In genomic region chr1:64736681-64737501, GRCm38 (mm10) we compare ENCODE assay signal across 7 mouse cellular contexts. TPM values are rescaled to one million over a fixed set of nuclear protein-coding genes. Genes with fewer than 3 reads are reported as not detected.
DNase-seq lines count a peak whose midpoint lies in the region; ATAC-seq and TF ChIP-seq lines count a peak whose summit lies in the region.

No protein-coding gene starts in this region.

- peak overlapping the region; percentile 90 for H3K4me3 ChIP-seq in thymus, adult 2 months (ENCODE audit: control insufficient read depth, insufficient read depth, low read length)
- H3K4me3 ChIP-seq in embryonic fibroblast, embryonic 13.5 days (ENCODE audit: insufficient read depth, low read length) = peak overlapping the region; percentile 85
- peak overlapping the region; percentile 63 for H3K4me3 ChIP-seq in hindbrain, postnatal 0 days (ENCODE audit: low read length)
- peak overlapping the region; percentile 58 for H3K4me3 ChIP-seq in midbrain, embryonic 11.5 days (ENCODE audit: low read depth, low read length)

- H3K4me1 ChIP-seq in thymus, adult 2 months (replicated peaks; ENCODE audit: control insufficient read depth, insufficient read depth, low read length) = peaks cover 23% of the 10 kb centered on the region
- H3K4me1 ChIP-seq in embryonic fibroblast, embryonic 13.5 days (ENCODE audit: control insufficient read depth, insufficient read depth, low read length) = 0 out of 2 replicates have a peak, but pooled peaks cover 10% of the 10 kb centered on the region
- no peaks in the 10 kb centered on the region; the same call in 1 of the 2 replicates for H3K4me1 ChIP-seq in hindbrain, postnatal 0 days (ENCODE audit: insufficient read depth, low read length)
- H3K4me1 ChIP-seq in midbrain, embryonic 11.5 days (ENCODE audit: control insufficient read depth, insufficient read depth, low read length) = peaks cover 28% of the 10 kb centered on the region

- no peak for TF ChIP-seq POLR2A in thymus, adult 2 months (IDR thresholded peaks at IDR 0.05; ENCODE audit: control insufficient read depth, extremely low read depth, insufficient read depth, low read length, poor library complexity)
- no peak for TF ChIP-seq POLR2A in embryonic fibroblast, embryonic 13.5 days (IDR thresholded peaks at IDR 0.05; ENCODE audit: low read depth, low read length)

- no peak overlapping the region for H3K27ac ChIP-seq in thymus, adult 2 months (ENCODE audit: control insufficient read depth, insufficient read depth, low read length)
- peak overlapping the region; percentile 44 for H3K27ac ChIP-seq in embryonic fibroblast, embryonic 13.5 days (ENCODE audit: insufficient read depth, low read length)
- H3K27ac ChIP-seq in hindbrain, postnatal 0 days = peak overlapping the region; percentile 29; the same call in 1 of the 2 replicates
- no peak overlapping the region for H3K27ac ChIP-seq in midbrain, embryonic 11.5 days (ENCODE audit: low read depth, low read length)

- H3K9ac ChIP-seq in hindbrain, postnatal 0 days (replicated peaks; ENCODE audit: low read length) = peak overlapping the region; percentile 48
- peak overlapping the region; percentile 55 for H3K9ac ChIP-seq in midbrain, embryonic 11.5 days (ENCODE audit: low read length)

- no peaks in the 10 kb centered on the region for H3K36me3 ChIP-seq in thymus, adult 2 months (ENCODE audit: control insufficient read depth, insufficient read depth, low read length)
- H3K36me3 ChIP-seq in hindbrain, postnatal 0 days (ENCODE audit: insufficient read depth, low read length) = no peaks in the 10 kb centered on the region
- no peaks in the 10 kb centered on the region for H3K36me3 ChIP-seq in midbrain, embryonic 11.5 days (ENCODE audit: control insufficient read depth, insufficient read depth, low read length)

- DNase-seq in thymus, adult 2 months = no peak
- no peak for DNase-seq in thymus, postnatal 4 days
- peak; percentile 7 to 15 for DNase-seq in adrenal gland, postnatal 4 days (ENCODE audit: low spot score in 2 of 2)
- peak; percentile 34 for DNase-seq in hindbrain, postnatal 0 days (ENCODE audit: low spot score)
- DNase-seq in midbrain, embryonic 11.5 days (ENCODE audit: low spot score, missing footprints) = peak; percentile 96
- no peak for DNase-seq in frontal cortex, postnatal 36 days (ENCODE audit: low spot score in 2 of 2)

- no peaks in the 10 kb centered on the region for H3K27me3 ChIP-seq in thymus, adult 2 months (ENCODE audit: control insufficient read depth, insufficient read depth, low read length)
- H3K27me3 ChIP-seq in hindbrain, postnatal 0 days (ENCODE audit: insufficient read depth, low read length) = peaks cover 24% of the 10 kb centered on the region; the same call in 1 of the 2 replicates
- H3K27me3 ChIP-seq in midbrain, embryonic 11.5 days (ENCODE audit: control insufficient read depth, insufficient read depth, low read length) = peaks cover 38% of the 10 kb centered on the region

- H3K4me2 ChIP-seq in hindbrain, postnatal 0 days (ENCODE audit: low read depth, low read length) = peak overlapping the region; percentile 94
- peak overlapping the region; percentile 97 for H3K4me2 ChIP-seq in midbrain, embryonic 11.5 days

- H3K9me3 ChIP-seq in hindbrain, postnatal 0 days (ENCODE audit: low read length) = no peaks in the 10 kb centered on the region
- no peaks in the 10 kb centered on the region for H3K9me3 ChIP-seq in midbrain, embryonic 11.5 days (ENCODE audit: control insufficient read depth, low read length)

- no peak for TF ChIP-seq CTCF in thymus, adult 2 months (IDR thresholded peaks at IDR 0.05; ENCODE audit: borderline replicate concordance, control insufficient read depth, extremely low read depth, insufficient read depth, low read length, poor library complexity)
- no peak for TF ChIP-seq CTCF in embryonic fibroblast, embryonic 13.5 days (IDR thresholded peaks at IDR 0.05; ENCODE audit: borderline replicate concordance, insufficient read depth, low read length)
- no peak for TF ChIP-seq CTCF in hindbrain, postnatal 0 days (IDR thresholded peaks at IDR 0.05; ENCODE audit: low read depth)

- WGBS in thymus, adult 2 months = under 1% methylated on average over 55 of the region's 56 CpGs
- under 1% methylated on average over 55 of the region's 56 CpGs for WGBS in hindbrain, postnatal 0 days
- WGBS in midbrain, embryonic 11.5 days = under 1% methylated on average over 55 of the region's 56 CpGs

- peak; percentile 6; the same call in 1 of the 2 replicates for ATAC-seq in hindbrain, postnatal 0 days
- ATAC-seq in midbrain, embryonic 11.5 days (ENCODE audit: low FRiP score) = peak; percentile 1

RNA-seq across cellular contexts. Expression of gene Fzd5, which starts 0.7 kb away (rescaled TPM):
- 8.2 and 10.7 TPM in 2 replicates for polyA plus RNA-seq in thymus, adult 2 months (2012; rRNA removed)
- total RNA-seq in adrenal gland, postnatal 4 days (2021) = 10 to 100 TPM; 29.5 to 29.7 TPM
- 8.3 and 9.1 TPM in 2 replicates for polyA plus RNA-seq in embryonic fibroblast, embryonic 13.5 days (2011; ENCODE audit: insufficient read length, low read depth, missing spikeins)
- total RNA-seq in hindbrain, postnatal 0 days (2014; rRNA removed) = 2.7 and 2.8 TPM in 2 replicates
- polyA plus RNA-seq in hindbrain, postnatal 0 days (2015; fragmentation: Nextera tagmentation; extraction: Ambion mirVana) = 0.28 and 0.38 TPM in 2 replicates
- polyA plus RNA-seq in midbrain, embryonic 11.5 days (2014; fragmentation: Nextera tagmentation; extraction: Ambion mirVana) = 0.18 and 0.52 TPM in 2 replicates

RNA-seq across cellular contexts. Expression of gene Ccnyl1, which starts 46.6 kb away (rescaled TPM):
- 13.2 and 19.1 TPM in 2 replicates for polyA plus RNA-seq in thymus, adult 2 months (2012; rRNA removed)
- total RNA-seq in adrenal gland, postnatal 4 days (2021) = 10 to 100 TPM; 24.2 to 26.5 TPM
- 67.5 and 92.0 TPM in 2 replicates for polyA plus RNA-seq in embryonic fibroblast, embryonic 13.5 days (2011; ENCODE audit: insufficient read length, low read depth, missing spikeins)
- 17.5 and 19.7 TPM in 2 replicates for total RNA-seq in hindbrain, postnatal 0 days (2014; rRNA removed)
- 3.5 and 3.9 TPM in 2 replicates for polyA plus RNA-seq in hindbrain, postnatal 0 days (2015; fragmentation: Nextera tagmentation; extraction: Ambion mirVana)
- polyA plus RNA-seq in midbrain, embryonic 11.5 days (2014; fragmentation: Nextera tagmentation; extraction: Ambion mirVana) = 10.2 and 12.9 TPM in 2 replicates

Comparison
In these comparisons a context has a peak if more than half of its experiments do, and no peak if none do; other contexts are left out.
1. DNase-seq: peak in adrenal gland, postnatal 4 days (2 of 2), hindbrain, postnatal 0 days (single experiment) and midbrain, embryonic 11.5 days (single experiment); none in thymus, adult 2 months (single experiment), thymus, postnatal 4 days (single experiment) and frontal cortex, postnatal 36 days (0 of 2).
2. H3K27ac ChIP-seq: peak in embryonic fibroblast, embryonic 13.5 days (single experiment) and hindbrain, postnatal 0 days (single experiment); none in thymus, adult 2 months (single experiment) and midbrain, embryonic 11.5 days (single experiment).
3. Peak in every context shown above with its lines, with median percentiles within 50 percentile points of each other: H3K4me3 ChIP-seq.